Mouse (Mus musculus): ENCODE data around the gene Vmn1r39.
"Not testable (repeated sequence)": the region's sequence is repeated elsewhere in the genome, so short reads cannot be mapped to it uniquely, and the experiment has no call there.

Gene Vmn1r39

DNA sequence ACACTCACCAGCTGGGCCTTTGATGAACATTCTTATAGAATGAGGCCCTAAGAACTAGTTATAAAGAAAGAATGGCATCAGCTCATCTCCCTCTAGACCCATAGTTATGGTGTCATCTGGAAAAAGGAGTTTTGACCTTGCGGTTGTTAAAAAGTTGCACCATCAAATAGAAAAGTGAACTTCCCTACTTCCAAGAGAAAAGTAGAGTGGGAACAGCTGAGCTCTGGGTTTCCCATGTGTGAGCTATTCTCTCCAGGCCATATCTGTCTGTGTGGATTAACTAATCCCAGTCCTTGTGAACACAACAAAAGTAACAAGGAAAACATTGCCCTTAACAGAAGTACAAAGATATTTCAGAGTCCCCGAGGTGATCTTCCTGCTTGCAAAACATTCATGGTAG lies at the start of gene Vmn1r39:
Gene Vmn1r39, minus strand, starts transcription at position 101 of the 400 bp plus-strand sequence.
- DNase-seq (ENCODE audit: low read depth) = no peak

DNA sequence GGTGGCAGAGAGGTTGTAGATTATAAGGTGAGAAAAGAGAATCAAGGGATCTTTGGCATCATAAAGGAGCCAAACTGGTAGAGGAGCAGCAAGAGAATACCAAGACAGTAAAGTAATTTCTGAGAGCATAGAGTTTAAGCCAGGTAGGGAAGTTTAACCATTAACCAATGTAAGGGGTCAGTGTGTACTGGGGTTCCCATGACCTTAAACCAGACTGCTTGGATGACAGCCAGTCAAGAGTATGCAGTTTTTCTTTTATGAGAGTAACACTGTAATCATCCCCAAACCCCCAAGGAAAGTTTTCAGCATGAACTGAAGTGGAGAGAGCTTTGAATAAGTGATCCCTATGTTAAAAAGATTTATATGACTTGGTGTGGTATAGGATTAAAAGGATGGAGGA lies 49.0 kb upstream of the Vmn1r39 start:
- no peak for DNase-seq (ENCODE audit: low read depth)

DNA sequence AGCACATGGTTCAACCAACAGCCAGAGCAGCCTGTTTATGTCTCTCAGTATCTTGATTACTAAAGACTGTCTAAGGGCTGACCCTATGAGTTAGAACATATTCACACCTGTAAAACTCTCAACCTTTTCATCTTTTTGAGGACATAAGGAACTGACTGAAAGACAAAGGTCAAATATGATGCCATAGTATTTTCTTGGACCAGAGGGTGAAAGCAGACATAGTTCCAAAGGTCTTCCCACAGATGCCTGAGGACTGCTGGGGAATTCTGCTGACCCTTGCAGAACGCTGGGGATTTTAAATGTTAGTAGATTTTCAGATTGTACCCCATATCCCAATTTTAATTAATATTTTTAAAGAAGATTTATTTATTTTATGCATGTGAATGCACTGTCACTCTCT lies 47.9 kb upstream of the Vmn1r39 start:
- no peak for DNase-seq (ENCODE audit: low read depth)

DNA sequence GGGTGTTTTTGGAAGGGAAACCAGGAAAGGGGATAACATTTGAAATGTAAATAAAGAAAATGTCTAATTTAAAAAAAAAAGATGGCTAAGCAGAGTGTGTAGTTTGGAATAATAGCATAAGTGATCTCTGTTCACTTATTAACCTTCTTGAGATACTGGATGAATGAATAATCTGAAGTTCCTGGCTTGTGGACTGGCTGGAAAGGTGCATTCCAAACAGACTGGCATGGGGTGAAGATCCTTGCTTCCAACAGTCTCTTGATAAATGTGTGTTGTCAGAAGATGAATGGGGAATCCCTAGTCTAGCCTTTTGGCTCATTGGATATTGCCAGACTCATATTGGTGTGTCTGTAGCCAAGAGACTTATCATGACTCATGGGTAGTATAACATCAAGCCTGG lies 45.8 kb upstream of the Vmn1r39 start:
- DNase-seq (ENCODE audit: low read depth) = no peak

DNA sequence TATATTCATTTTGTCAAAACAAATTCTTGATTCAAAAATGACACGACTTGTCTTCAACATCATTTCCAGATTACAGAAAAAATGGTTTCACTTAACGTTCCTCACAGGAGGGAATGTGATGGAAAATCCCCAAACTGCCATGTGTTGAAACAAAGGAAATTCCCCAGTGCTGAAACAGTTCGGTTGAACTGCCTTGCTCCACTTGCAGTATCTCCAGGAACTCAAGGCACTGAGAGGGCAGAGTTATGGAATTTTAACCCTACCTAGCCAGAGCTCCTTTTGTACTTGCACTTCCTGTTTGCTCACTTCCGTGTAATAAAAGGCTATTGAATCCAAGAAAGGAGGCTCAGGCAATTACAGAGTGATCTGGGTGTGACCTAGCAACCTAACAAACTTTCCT lies 38.5 kb upstream of the Vmn1r39 start:
- no peak for DNase-seq (ENCODE audit: low read depth)

DNA sequence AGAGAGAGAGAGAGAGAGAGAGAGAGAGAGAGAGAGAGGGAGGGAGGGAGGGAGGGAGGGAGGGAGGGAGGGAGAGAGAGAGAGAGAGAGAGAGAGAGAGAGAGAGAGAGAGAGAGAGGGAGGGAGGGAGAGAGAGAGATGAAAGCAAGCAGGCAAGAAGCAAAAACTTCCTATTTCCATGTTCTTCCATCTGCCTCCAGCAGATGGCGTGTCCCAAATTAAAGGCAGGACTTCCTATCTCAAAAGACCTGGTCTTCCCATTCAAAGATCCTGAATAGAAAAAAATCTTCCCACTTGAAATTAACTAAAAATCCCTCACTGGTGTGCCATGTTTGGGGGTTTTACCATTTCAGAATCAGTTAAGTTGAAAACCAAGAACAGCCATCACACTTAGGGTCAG lies 30.2 kb upstream of the Vmn1r39 start:
- peak; percentile 52 for DNase-seq (ENCODE audit: low read depth)

DNA sequence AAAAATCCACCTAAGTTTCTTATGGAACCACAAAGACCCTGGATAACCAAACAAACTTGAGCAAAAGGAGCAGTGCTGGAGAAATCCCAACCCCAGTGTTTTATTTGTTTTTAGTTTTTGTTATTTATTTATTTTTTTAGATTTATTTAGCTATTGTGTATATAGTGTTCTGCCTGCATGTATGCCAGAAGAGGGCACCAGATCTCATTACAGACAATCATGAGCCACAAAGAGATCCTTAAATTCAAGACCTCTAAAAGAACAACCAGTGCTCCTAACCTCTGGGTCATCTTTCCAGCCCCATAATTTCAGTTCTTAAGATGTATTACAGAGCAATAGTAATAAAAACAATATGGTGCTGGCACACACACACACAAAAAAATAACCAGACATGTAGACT lies 26.5 kb upstream of the Vmn1r39 start:
- DNase-seq (ENCODE audit: low read depth) = peak; percentile 57

DNA sequence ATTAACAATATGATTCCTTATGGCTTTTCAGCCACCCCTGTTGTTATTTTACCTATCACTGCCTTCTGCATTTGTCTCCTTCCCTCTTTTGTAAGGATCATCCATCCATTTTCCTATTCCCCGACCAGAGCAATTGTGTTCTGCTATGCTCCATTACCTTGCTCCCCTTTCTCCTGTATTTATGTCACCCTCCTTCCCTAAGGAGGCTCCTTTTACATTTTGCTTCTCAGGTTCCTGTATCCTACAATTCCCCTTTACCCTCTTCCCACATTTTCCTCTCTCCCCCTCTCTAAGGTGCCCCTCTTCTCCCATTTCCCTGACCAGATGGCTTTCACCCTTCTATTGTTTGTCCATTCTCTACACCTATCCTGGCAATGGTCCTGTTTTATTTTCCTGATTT lies 4.1 kb downstream of the Vmn1r39 start:
- DNase-seq (ENCODE audit: low read depth) = no peak

DNA sequence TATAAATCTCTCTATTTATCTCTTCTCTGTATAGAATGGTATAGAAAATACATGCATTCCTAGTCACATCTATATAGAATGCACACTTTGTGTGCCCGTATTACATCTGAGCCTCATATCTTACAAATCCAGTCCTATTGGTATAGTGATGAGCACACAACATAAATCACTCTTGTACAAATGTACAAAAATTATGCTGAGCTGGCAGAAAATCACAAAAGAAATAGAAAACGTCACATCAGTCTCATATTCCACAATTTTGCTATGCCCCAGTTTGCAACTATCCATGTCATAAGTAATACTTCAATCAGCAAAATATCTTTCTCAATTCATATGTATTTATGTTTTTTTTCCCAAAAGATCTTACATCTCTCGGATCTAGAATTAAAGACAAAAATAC lies 4.7 kb downstream of the Vmn1r39 start:
- DNase-seq (ENCODE audit: low read depth) = no peak

DNA sequence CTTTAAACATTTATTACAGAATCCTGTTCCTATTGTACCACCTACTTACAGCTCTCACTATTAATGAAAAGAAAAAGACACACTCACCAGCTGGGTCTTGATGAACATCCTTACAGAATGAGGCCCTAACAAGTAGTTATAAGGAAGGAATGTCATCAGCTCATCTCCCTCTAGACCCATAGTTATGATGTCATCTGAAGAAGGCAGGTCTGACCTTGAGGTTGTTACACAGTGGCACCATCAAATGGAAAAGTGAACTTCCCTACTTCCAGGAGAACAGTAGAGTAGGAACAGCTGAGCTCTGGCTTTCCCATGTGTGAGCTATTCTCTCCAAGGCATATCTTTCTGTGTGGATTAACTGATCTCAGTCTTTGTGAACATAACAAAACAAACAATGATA lies 27.9 kb downstream of the Vmn1r39 start, which contains the start of gene Vmn1r38:
Gene Vmn1r38, minus strand, starts transcription at position 101 of the 400 bp plus-strand sequence.
- DNase-seq (ENCODE audit: low read depth) = not testable (repeated sequence)
